In genomic region chr17:26658854-26659572, GRCm38 (mm10) we compare ENCODE assay signal across 14 mouse cellular contexts. TPM values are rescaled to one million over a fixed set of nuclear protein-coding genes. Genes with fewer than 3 reads are reported as not detected.
DNase-seq lines count a peak whose midpoint lies in the region; ATAC-seq and TF ChIP-seq lines count a peak whose summit lies in the region.
"Had no signal": no experiment of that assay in that cellular context is flagged by ENCODE, and none has a peak within 500 bp of the region (broad histone marks: within the 10 kb centered on the region; RNA-seq: fewer than 3 reads in every experiment).

No protein-coding gene starts in this region.

- TF ChIP-seq POLR2A in kidney, adult 2 months (IDR thresholded peaks at IDR 0.05; ENCODE audit: low read depth, low read length): no peak
- TF ChIP-seq POLR2A in brain, embryonic 14.5 days (IDR thresholded peaks at IDR 0.05; ENCODE audit: borderline replicate concordance, extremely low read depth, insufficient read depth, insufficient read length, poor library complexity, severe bottlenecking): no peak

- no peak overlapping the region for H3K9ac ChIP-seq in ES-E14 (ENCODE audit: insufficient read depth, low read depth, low read length, poor library complexity, severe bottlenecking)
- H3K9ac ChIP-seq in stomach, postnatal 0 days (ENCODE audit: low read length): no peak overlapping the region
- H3K9ac ChIP-seq: liver, embryonic 14.5 days had no signal

- 0 out of 2 replicates have a peak, but pooled peaks cover 2% of the 10 kb centered on the region for H3K4me1 ChIP-seq in kidney, adult 2 months (ENCODE audit: control insufficient read depth, insufficient read depth, low read length)
- peaks cover 2% of the 10 kb centered on the region in 2 experiments; a peak in 1 of 4 replicates for H3K4me1 ChIP-seq in ES-E14 (ENCODE audit: control insufficient read depth in 2 of 2, insufficient read depth in 2 of 2, low read length in 2 of 2, poor library complexity in 1 of 2)
- H3K4me1 ChIP-seq in stomach, postnatal 0 days (replicated peaks; ENCODE audit: control insufficient read depth, insufficient read depth): peaks cover 4% of the 10 kb centered on the region; the same call in 1 of the 2 replicates

- WGBS in kidney, adult 2 months: 33% methylated on average over 21 of the region's 21 CpGs
- WGBS in stomach, postnatal 0 days: 32% methylated on average over 19 of the region's 21 CpGs

- no peak overlapping the region for H3K4me2 ChIP-seq in stomach, postnatal 0 days (replicated peaks; ENCODE audit: low read depth)

- TF ChIP-seq CTCF in gastrocnemius, adult 2 months (IDR thresholded peaks at IDR 0.05): no peak
- TF ChIP-seq CTCF in kidney, adult 2 months (conservative IDR thresholded peaks at IDR 0.05; ENCODE audit: insufficient read depth, insufficient read length, low read depth, low read length): no peak
- no peak for TF ChIP-seq CTCF in brain, embryonic 14.5 days (IDR thresholded peaks at IDR 0.05; ENCODE audit: borderline replicate concordance, extremely low read depth, insufficient read depth, insufficient read length)
- TF ChIP-seq CTCF in stomach, postnatal 0 days (IDR thresholded peaks at IDR 0.05; ENCODE audit: low read depth): no peak

- intact Hi-C loops in gastrocnemius, adult 2 months (cut with DNase I): no loop called here
- intact Hi-C loops in gastrocnemius, postnatal 14 days (cut with DNase I; ENCODE audit: low total_unique reads): loop anchor here (5.0 kb wide), 1 partner anchor 228 kb away; no protein-coding TSS in a partner anchor

- H3K27ac ChIP-seq in gastrocnemius, adult 2 months: peak overlapping the region; percentile 21
- no peak overlapping the region for H3K27ac ChIP-seq in kidney, adult 2 months (ENCODE audit: insufficient read depth, low read depth, low read length)
- no peak overlapping the region for H3K27ac ChIP-seq in ES-E14 (ENCODE audit: insufficient read depth, low read depth, low read length, poor library complexity, severe bottlenecking)
- no peak overlapping the region for H3K27ac ChIP-seq in stomach, postnatal 0 days (replicated peaks)
- H3K27ac ChIP-seq: liver, embryonic 14.5 days had no signal

- 0 out of 2 replicates have a peak, but pooled peaks cover 1% of the 10 kb centered on the region for H3K36me3 ChIP-seq in kidney, adult 2 months (ENCODE audit: control insufficient read depth, insufficient read depth, low read length)
- H3K36me3 ChIP-seq in ES-E14 (ENCODE audit: control insufficient read depth, insufficient read depth, low read length, poor library complexity, severe bottlenecking): peaks cover 5% of the 10 kb centered on the region; the same call in 1 of the 2 replicates
- peaks cover 2% of the 10 kb centered on the region; the same call in 1 of the 2 replicates for H3K36me3 ChIP-seq in stomach, postnatal 0 days (ENCODE audit: control insufficient read depth, insufficient read depth, low read length)

- no peak for TF ChIP-seq EP300 in stomach, postnatal 0 days (optimal IDR thresholded peaks at IDR 0.05)

- no peaks in the 10 kb centered on the region for H3K27me3 ChIP-seq in kidney, adult 2 months (replicated peaks; ENCODE audit: control insufficient read depth, insufficient read depth, low read length)
- H3K27me3 ChIP-seq in stomach, postnatal 0 days (ENCODE audit: control insufficient read depth, insufficient read depth, low read length): no peaks in the 10 kb centered on the region
- H3K27me3 ChIP-seq: megakaryocyte, embryonic 14.5 days had no signal

- H3K9me3 ChIP-seq in ES-E14 (ENCODE audit: control insufficient read depth, insufficient read depth, low read depth, low read length): no peaks in the 10 kb centered on the region
- no peaks in the 10 kb centered on the region for H3K9me3 ChIP-seq in stomach, postnatal 0 days (ENCODE audit: control insufficient read depth, low read length)
- H3K9me3 ChIP-seq: megakaryocyte, embryonic 14.5 days had no signal

- H3K4me3 ChIP-seq in gastrocnemius, adult 2 months: no peak overlapping the region
- H3K4me3 ChIP-seq in kidney, adult 2 months (ENCODE audit: insufficient read depth, low read depth, low read length): no peak overlapping the region
- H3K4me3 ChIP-seq in ES-E14 (ENCODE audit: insufficient read depth in 1 of 2, low read depth in 1 of 2, low read length in 2 of 2, poor library complexity in 1 of 2, severe bottlenecking in 1 of 2): no peak overlapping the region
- no peak overlapping the region for H3K4me3 ChIP-seq in stomach, postnatal 0 days (ENCODE audit: low read depth, low read length)
- H3K4me3 ChIP-seq: megakaryocyte, embryonic 14.5 days had no signal

- no peak for DNase-seq in gastrocnemius, adult 2 months
- no peak for DNase-seq in gastrocnemius, postnatal 14 days
- peak; percentile 24 for DNase-seq in kidney, adult 2 months
- DNase-seq in kidney, adult 9 months: no peak
- no peak for DNase-seq in ES-E14 (ENCODE audit: low read depth, low spot score)
- DNase-seq in brain, embryonic 14.5 days (ENCODE audit: low read depth): peak; percentile 57
- DNase-seq in stomach, postnatal 0 days (ENCODE audit: low spot score): no peak
- DNase-seq: adrenal gland, adult 8-10 months; right cerebral cortex, postnatal 4 days; thymus, postnatal 36 days had no signal

- in situ Hi-C loops in ES-E14 (cut with MboI; ENCODE audit: low sequenced_read_pairs in 2 of 2, unreplicated experiment in 2 of 2): no loop called here

- ATAC-seq in stomach, postnatal 0 days (ENCODE audit: low FRiP score, low TSS enrichment): no peak
- ATAC-seq: CD4-positive, CD25-positive, alpha-beta regulatory T cell, adult 4 months; intestine, postnatal 0 days had no signal

TF ChIP-seq in ES-E14, 5 proteins besides CTCF, POLR2A, EP300 and RAD21:
- peak; percentile 93 for TF ChIP-seq CHD2 (IDR thresholded peaks at IDR 0.05; ENCODE audit: low read depth, low read length)
- TF ChIP-seq ZNF384 (IDR thresholded peaks at IDR 0.05; ENCODE audit: low read depth, low read length): no peak

RNA-seq across cellular contexts. Expression of gene Atp6v0e, which starts 4.0 kb away (rescaled TPM):
- total RNA-seq in gastrocnemius, adult 2 months (2021): 10 to 100 TPM; 28.7 to 31.2 TPM
- total RNA-seq in gastrocnemius, postnatal 14 days (2021): 10 to 100 TPM; 37.4 to 40.8 TPM
- polyA plus RNA-seq in kidney, adult 2 months (2012; rRNA removed): 399 and 450 TPM in 2 replicates
- 252 and 291 TPM in 2 replicates for total RNA-seq in ES-E14 (2012; rRNA removed)
- polyA plus RNA-seq in brain, embryonic 14.5 days (2012; rRNA removed): 79.1 and 125 TPM in 2 replicates
- 334 and 340 TPM in 2 replicates for polyA plus RNA-seq in stomach, postnatal 0 days (2015; fragmentation: Nextera tagmentation; extraction: Ambion mirVana)

RNA-seq across cellular contexts. Expression of gene Crebrf, which starts 56.4 kb away (rescaled TPM):
- total RNA-seq in gastrocnemius, adult 2 months (2021): 10 to 100 TPM; 39.6 to 40.2 TPM
- 10 to 100 TPM; 14.1 to 20.1 TPM for total RNA-seq in gastrocnemius, postnatal 14 days (2021)
- polyA plus RNA-seq in kidney, adult 2 months (2012; rRNA removed): 7.4 and 9.1 TPM in 2 replicates
- total RNA-seq in ES-E14 (2012; rRNA removed): 16.6 and 36.3 TPM in 2 replicates
- 9.9 and 10.2 TPM in 2 replicates for polyA plus RNA-seq in brain, embryonic 14.5 days (2012; rRNA removed)
- polyA plus RNA-seq in stomach, postnatal 0 days (2015; fragmentation: Nextera tagmentation; extraction: Ambion mirVana): 6.1 and 9.3 TPM in 2 replicates

Comparison
In these comparisons a context has a peak if more than half of its experiments do, and no peak if none do; other contexts are left out.
1. DNase-seq: peak in kidney, adult 2 months (single experiment) and brain, embryonic 14.5 days (single experiment); none in gastrocnemius, adult 2 months (single experiment), gastrocnemius, postnatal 14 days (single experiment), kidney, adult 9 months (single experiment), ES-E14 (single experiment) and stomach, postnatal 0 days (single experiment).